Mouse (Mus musculus) lung, adult 2 months (tissue): ENCODE measurements around the gene Myoz1.

Experiments used
- CTCF ChIP-seq: fragments of 200-500 bp; IDR thresholded peaks from 2 replicates; pipeline ENCODE4 v1.5.1; 2011; ENCODE audit warnings: mild to moderate bottlenecking, low read length, control low read depth; ENCODE audit not compliant: insufficient read depth
- POLR2A ChIP-seq: fragments of 200-500 bp; IDR thresholded peaks from 2 replicates; pipeline ENCODE4 v1.6.1; 2011; ENCODE audit warnings: low read depth, mild to moderate bottlenecking, control low read depth, low read length, borderline replicate concordance; ENCODE audit errors: extremely low read depth

DNA sequence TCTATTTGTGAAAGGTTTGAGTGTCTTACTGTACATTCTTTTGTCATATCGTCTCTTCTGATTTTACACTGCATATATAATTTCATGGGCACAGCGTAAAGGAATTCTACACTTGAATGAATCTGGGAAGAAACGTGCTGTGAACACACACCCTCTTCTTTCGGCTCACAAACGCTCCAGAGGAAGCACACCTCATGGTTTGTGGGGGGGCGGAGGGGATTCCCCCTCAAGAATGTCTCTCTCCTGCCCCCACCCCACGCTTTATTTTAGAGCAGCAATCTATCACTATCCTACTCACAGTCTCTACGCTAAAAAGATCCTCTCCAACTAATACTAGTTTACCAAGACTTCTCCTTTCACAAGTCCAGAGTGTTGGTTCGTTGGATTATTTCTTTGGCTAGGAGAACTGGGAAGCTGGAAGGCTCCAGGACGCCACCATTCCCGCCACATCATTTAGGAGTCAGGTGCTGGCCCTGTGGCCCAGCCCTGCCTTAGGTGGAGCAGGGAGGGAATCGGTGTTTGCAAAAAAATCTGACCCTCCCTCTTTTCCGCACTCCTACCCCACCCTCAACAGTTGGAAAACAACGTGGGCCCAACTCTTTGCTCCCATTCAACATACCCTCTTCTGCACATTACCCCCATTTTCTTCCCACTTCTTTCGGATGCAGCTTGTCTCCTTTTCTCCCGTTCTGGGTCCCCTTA, 16.3 kb downstream of the Myoz1 start:
- TF ChIP-seq CTCF: no peak
- no peak for TF ChIP-seq POLR2A
